Mouse (Mus musculus) gastrocnemius, postnatal 36 days (tissue): ENCODE results near the gene Lrp5. TPM values are rescaled to one million over a fixed set of nuclear protein-coding genes. Genes with fewer than 3 reads are reported as not detected.

ENCODE experiments used
- DNase-seq, 2 experiments: peaks; one replicate each; pipeline ENCODE4 v3.0.0; 2022
- intact Hi-C: fragments of 180-260 bp; cut with DNase I; formaldehyde crosslinking; loops from one replicate; pipeline ENCODE4 v1.15.1; 2025
- long read RNA-seq, 2 experiments: library from polyadenylated mRNA; stranded (forward); transcript quantifications; one replicate each; pipeline ENCODE4 v2.0.0; 2021
- total RNA-seq, 2 experiments: library from RNA; stranded (reverse); gene quantifications; 2 replicates each; pipeline ENCODE4 v1.2.3; 2021

Lrp5 gene
- 10 to 100 TPM; 21.9 to 22.9 TPM for total RNA-seq
- long read RNA-seq, experiment 1, partial matches to known transcripts = 1 of 4 reads
- long read RNA-seq, experiment 1, other reads (novel, unspliced or antisense) = 3 of 4 reads
- long read RNA-seq, experiment 2, partial matches to known transcripts = 0 of 8 reads
- long read RNA-seq, experiment 2, other reads (novel, unspliced or antisense) = 8 of 8 reads

- intact Hi-C loops = no loop called here
- DNase-seq = peak; percentile 53 to 59
Measured at GRCm38 (mm10) chr19:3686215-3686894, at the start of gene Lrp5. Gene Lrp5, minus strand, starts transcription at chr19:3686564.

DNA sequence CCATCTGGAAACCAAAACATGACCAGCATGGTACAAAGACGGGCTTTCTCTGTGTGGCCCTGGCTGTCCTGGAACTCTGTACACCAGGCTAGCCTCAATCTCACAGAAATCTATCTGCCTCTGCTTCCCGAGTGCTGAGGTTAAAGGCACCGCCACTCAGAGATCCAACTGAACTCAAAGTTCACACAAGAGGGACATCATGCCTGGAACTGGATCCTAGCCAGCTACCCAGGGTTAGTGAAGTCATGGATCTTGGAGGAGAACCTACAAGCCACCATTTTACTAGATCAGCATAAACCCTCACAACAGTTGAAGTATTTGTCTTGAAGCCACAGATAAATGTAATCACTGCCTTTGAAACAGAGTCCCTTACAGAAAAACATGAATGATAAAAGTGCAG, 49.6 kb upstream of the Lrp5 start:
- intact Hi-C loops = no loop called here

DNA sequence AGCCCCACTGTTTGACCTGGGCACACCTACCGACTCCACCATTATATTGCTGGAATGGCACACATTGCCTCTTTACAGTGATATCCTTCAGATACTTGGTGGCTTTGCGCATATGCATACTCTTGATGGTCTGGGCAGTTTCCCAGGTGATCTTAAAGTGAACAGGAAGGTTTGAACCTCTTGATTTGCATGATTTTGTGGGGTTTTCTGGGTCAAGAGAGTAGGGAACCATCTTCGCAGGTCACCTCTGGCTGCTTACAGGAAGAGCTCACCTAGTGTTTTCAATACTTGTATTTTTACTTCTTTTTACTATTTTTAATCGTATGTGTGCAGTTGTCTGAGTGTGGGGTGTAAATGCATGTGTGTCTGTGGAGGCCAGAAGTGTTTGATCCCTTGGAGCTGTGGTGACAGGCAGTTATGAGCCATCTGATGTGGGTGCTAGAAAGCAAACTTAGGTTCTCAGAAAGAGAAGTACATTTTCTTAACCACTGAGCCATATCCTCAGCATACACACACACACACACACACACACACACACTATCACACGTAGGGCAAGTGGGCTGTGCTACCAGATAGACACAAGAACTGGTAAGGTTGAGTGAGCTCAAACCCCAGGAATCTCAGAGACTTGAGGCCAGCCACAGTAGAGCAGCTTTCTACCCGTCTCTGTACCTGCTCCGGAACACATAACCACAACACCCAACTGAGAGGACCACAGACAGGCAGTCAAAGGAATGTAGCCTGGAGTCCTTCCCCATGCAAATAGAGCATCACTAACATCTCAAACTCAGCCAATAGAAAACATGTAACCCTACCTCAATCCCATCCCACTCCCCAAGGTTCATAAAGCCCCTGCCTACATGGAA, 44.6 kb upstream of the Lrp5 start:
- intact Hi-C loops = no loop called here
- no peak for DNase-seq

More for the DNA sequence above, 49.6 kb upstream of the Lrp5 start:
- no peak for DNase-seq

- DNase-seq = no peak
- intact Hi-C loops = no loop called here
Measured at GRCm38 (mm10) chr19:3728901-3729300, 42.5 kb upstream of the Lrp5 start.

GRCm38 (mm10) chr19:3724779-3725178, 38.4 kb upstream of the Lrp5 start:
- intact Hi-C loops = no loop called here
- DNase-seq = peak; percentile 53 to 55

DNA sequence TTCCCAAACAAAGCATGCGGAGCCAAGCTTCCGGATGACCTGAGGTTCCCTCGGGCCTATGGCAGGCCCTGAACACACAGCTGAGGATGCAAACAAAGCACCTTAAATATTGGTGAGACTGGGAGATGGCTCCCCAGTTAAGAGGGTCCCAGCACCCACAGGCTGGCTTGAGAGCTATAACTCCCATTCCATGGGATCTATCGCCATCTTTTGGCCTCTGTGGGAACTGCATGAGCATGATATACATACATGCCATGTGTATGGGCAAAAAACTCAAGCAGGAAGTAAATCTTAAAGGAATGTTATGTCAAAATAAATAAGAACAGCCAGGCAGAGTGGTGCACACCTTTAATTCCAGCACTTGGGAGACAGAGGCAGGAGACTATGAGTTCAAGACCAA, 37.5 kb upstream of the Lrp5 start:
- no peak for DNase-seq
- intact Hi-C loops = no loop called here

GRCm38 (mm10) chr19:3723170-3723569, 36.8 kb upstream of the Lrp5 start:
- intact Hi-C loops = no loop called here
- no peak for DNase-seq

- peak; percentile 25 to 65 for DNase-seq
- intact Hi-C loops = loop anchor here (2.0 kb wide), 2 partner anchors 19 to 97 kb away; no protein-coding TSS in a partner anchor
Measured at GRCm38 (mm10) chr19:3719362-3719891, 33.1 kb upstream of the Lrp5 start.

GRCm38 (mm10) chr19:3718481-3719361, 32.4 kb upstream of the Lrp5 start:
- intact Hi-C loops = loop anchor here (2.0 kb wide), 2 partner anchors 18 to 96 kb away; no protein-coding TSS in a partner anchor
- peak; percentile 39 to 62 for DNase-seq

DNA sequence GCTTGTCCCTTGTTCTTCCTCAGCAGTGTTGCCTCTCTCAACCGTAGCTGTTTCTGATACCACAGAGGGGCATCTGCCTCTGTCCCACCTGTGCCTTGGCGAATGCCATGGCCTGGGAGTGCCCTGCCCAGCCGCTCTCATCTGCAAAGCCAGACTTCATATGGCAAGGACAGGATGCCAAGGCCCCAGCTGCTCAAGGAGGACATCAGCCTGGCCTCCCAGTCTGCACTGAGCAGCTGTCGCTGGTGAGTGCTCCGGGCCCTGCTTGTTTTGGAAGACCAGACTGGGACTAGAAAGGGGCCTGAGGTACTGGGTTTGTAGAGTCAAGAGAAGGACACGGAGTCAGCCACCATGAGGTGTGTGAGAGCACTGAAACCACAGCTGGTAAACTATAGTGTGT, 28.0 kb upstream of the Lrp5 start:
- no peak for DNase-seq
- intact Hi-C loops = no loop called here

DNA sequence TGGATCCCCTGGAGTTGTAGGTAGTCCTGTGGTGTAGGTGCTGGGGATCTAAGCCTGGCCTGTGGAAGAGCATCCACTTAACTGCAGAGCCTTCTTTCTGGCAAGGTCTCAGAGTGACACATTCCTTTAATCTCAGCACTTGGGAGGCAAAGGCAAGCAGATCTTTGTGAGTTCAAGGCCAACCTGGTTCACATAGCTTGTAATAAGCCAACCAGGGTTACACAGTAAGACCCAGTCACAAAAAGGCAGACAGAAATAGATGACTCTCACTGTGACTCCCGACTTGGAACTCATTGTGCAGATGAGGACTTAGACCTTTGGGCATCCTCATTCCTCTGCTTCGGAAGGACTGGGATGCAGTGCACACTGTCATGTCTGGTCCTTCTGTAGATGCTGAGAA, 24.1 kb upstream of the Lrp5 start:
- DNase-seq = no peak
- intact Hi-C loops = no loop called here

DNA sequence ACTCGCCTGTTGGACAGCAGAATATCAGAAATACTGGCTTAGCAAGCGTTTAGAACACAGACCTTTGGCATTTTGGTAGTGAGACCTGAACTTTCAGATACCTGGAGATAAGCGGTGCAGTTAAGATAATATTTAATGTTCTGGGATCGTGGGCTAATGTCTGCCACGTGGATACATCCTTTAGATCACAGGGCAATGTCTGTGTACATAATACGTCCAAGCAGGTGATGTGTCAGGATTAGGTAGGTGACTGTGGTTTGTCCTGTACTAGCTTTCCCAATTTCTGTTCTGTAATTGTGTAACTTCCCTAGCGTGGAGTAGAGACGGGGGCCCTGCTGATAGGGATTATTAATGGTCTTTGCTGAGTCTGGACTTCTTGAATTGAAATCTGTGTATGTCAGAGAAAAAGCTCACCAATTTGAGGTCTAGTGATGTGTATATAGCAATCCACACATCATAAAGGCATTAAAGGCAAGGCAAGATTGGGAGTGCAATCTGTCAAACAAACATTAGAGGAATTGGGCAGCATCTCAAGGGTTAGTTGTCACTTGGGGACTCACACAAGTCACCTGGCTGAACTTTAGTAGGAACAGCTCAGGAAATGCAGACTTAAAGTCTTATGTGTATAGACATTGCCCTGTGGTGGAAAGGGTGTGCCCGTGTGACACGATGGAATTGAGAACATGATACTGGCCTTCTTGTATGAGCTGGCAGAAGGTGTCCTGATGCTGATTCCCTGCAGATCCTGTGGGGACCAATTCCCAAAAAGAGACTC, 22.8 kb upstream of the Lrp5 start:
- no peak for DNase-seq
- intact Hi-C loops = no loop called here

- DNase-seq = peak; percentile 98 to 99
- intact Hi-C loops = no loop called here
Measured at GRCm38 (mm10) chr19:3708078-3709012, 22.0 kb upstream of the Lrp5 start, which contains the start of gene 1810055G02Rik. Gene 1810055G02Rik, plus strand, starts transcription at chr19:3708293.

DNA sequence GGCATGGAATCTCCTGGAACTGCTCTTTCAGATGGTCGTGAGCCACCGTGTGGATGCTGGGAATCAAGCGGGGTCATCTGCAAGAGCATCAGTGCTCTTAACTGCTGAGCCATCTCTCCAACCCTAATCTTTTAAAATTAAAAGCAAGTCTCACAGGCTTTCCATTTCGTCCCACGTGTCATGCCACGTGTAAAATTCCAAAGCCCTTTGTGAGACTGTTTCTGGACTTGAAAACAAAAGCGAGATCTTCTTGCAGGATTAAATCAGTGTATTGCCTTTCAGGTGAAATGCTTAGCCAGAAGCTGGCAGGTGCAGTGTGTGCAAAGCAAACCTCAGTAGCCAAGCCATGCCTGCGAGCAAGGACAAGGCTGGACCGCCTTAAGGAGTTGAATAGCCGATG, 21.2 kb upstream of the Lrp5 start:
- intact Hi-C loops = no loop called here
- no peak for DNase-seq

- no peak for DNase-seq
- intact Hi-C loops = no loop called here
Measured at GRCm38 (mm10) chr19:3706258-3706657, 19.9 kb upstream of the Lrp5 start.

- DNase-seq = no peak
- intact Hi-C loops = loop anchor here (5.0 kb wide), 1 partner anchor 80 kb away; no protein-coding TSS in a partner anchor
Measured at GRCm38 (mm10) chr19:3702460-3702859, 16.1 kb upstream of the Lrp5 start.

DNA sequence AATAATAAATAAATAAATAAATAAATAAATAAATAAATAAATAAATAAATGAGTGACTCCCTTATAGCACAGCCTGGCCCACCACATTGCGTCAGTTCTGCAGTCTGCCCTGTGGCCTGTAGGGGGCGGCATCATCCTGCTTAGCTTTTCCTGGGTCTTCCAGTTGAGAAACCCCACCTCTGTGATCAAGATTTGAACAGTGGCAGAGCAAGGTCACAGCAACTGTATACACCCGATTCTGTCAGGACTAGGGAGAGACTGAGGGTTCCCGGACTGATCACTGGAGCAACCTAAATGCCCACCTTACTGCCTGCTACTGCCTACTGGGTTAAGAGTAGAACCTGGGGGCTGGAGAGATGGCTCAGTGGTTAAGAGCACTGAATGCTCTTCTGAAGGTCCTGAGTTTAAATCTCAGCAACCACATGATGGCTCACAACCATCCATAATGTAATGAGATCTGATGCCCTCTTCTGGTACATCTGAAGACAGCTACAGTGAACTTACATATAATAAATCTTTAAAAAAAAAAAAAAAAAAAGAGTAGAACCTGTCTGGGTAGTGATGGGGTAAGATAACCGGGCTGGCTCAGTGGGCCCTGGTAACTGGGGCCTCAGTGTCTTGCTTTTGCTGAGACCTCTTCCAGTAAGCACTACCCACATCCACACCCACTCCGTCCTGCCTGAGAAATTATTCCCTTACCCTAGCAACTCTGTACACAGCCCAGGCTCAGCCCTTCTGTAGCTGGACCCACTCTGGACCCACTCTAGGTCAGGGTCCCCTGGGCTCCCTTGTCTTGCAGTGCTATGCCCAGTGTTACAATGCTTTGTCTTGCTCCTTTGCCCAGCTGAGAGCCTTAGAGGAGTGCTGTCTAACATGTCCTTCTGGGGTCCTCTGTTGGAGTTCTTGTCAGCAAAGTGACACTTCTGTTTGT, 13.4 kb upstream of the Lrp5 start:
- intact Hi-C loops = loop anchor here (2.0 to 5.0 kb wide), 2 partner anchors 19 to 77 kb away; no protein-coding TSS in a partner anchor
- peak; percentile 76 to 86 for DNase-seq
